Mouse (Mus musculus): ENCODE measurements at regions not wholly inside any gene's neighbourhood (a gene's known extent, or its start where the extent isn't known, plus 50 kb on each side); places are given as distances from the start of the nearest gene placed in this dataset.

DNA sequence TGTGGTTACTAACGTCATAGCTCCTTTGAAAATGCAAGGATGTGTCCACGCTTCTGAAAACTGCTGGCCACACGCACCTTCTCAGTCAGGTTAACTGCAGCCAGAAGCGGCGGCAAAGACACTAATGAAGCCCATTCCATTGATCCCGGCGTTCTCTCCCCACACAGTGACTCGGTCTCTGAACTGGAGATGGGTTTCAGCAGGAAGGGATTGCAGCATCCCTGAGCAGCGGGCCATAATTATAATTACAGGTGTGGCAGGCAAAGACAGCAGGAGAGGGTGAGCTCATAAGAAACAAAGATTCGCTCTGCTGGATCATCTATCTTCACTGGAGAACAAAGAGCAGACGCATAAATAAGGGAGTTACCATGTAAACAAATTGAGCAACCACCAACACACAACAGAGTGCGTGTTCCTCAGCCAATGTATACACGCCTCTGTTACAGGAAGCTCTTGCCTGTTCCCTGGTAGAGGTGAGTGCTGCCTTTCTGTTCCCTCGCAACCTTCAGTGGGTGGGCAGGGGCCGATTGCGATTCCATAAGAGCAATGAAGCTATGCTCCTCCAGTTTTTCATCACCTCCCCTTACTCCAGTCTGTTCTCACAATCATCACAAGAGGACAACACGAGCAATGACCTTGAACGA lies 71.9 kb upstream of the Cerkl start:
- TF ChIP-seq GATA1 (IDR thresholded peaks at IDR 0.05; ENCODE audit: borderline replicate concordance, low read length) = no peak
- TF ChIP-seq TAL1 (conservative IDR thresholded peaks at IDR 0.05; ENCODE audit: low read depth, low read length) = no peak
